Mouse (Mus musculus) liver, adult 2 months (tissue): Measurements from ENCODE around the gene Aftph. TPM values are rescaled to one million over a fixed set of nuclear protein-coding genes. Genes with fewer than 3 reads are reported as not detected.

Experiments used
- DNase-seq: peaks from one replicate; pipeline ENCODE4 v3.0.0-alpha.2; 2011; ENCODE audit warnings: low read depth, low spot score; ENCODE audit errors: extremely low read depth
- H3K27ac ChIP-seq: fragments of 200-500 bp; replicated peaks from 2 replicates; pipeline ENCODE4 v1.5.1; 2012; ENCODE audit warnings: low read depth, mild to moderate bottlenecking, control low read depth, inconsistent platforms, low read length; ENCODE audit not compliant: insufficient read depth
- H3K27me3 ChIP-seq: fragments of 200-500 bp; 2 replicates; pipeline ENCODE4 v1.6.1; 2012; ENCODE audit warnings: mild to moderate bottlenecking, moderate library complexity, low read length, inconsistent platforms; ENCODE audit not compliant: control insufficient read depth, insufficient read depth
- H3K36me3 ChIP-seq: fragments of 200-500 bp; 2 replicates; pipeline ENCODE4 v1.6.1; 2012; ENCODE audit warnings: low read length, inconsistent platforms; ENCODE audit not compliant: control insufficient read depth, insufficient read depth
- H3K4me1 ChIP-seq: fragments of 200-500 bp; 2 replicates; pipeline ENCODE4 v1.6.1; 2011; ENCODE audit warnings: low read length; ENCODE audit not compliant: control insufficient read depth, insufficient read depth
- H3K4me3 ChIP-seq: fragments of 200-500 bp; 2 replicates; pipeline ENCODE4 v1.5.1; 2011; ENCODE audit warnings: low read depth, mild to moderate bottlenecking, control low read depth, low read length, moderate library complexity; ENCODE audit not compliant: insufficient read depth
- H3K79me2 ChIP-seq: fragments of 200-500 bp; 2 replicates; pipeline ENCODE4 v1.6.1; 2012; ENCODE audit warnings: inconsistent platforms, mild to moderate bottlenecking, low read length, moderate library complexity; ENCODE audit not compliant: control insufficient read depth, insufficient read depth
- H3K9ac ChIP-seq: fragments of 200-500 bp; 2 replicates; pipeline ENCODE4 v1.6.1; 2012; ENCODE audit warnings: low read depth, mild to moderate bottlenecking, control low read depth, inconsistent platforms, low read length
- CTCF ChIP-seq: fragments of 200-500 bp; IDR thresholded peaks from 2 replicates; pipeline ENCODE4 v1.5.1; 2011; ENCODE audit warnings: low read depth, low read length, control low read depth
- POLR2A ChIP-seq: fragments of 200-500 bp; IDR thresholded peaks from 2 replicates; pipeline ENCODE4 v1.6.1; 2011; ENCODE audit warnings: low read length, control low read depth; ENCODE audit not compliant: insufficient read depth; ENCODE audit errors: extremely low read depth
- WGBS: fragments of 180-500 bp; shearing (Covaris S2); methylation state at CpG from one replicate; pipeline ENCODE4 v1.1.7; 2018; 5-methylcytosine and 5-hydroxymethylcytosine counted together
- polyA plus RNA-seq: library from polyadenylated mRNA; depleted of rRNA; stranded (reverse); fragments of >200 nt; gene quantifications from 2 replicates; pipeline ENCODE4 v1.2.3, GENCODE M21; 2012; rRNA removed
- total RNA-seq: library from RNA; depleted of rRNA; stranded (reverse); fragments of >200 nt; gene quantifications from 2 replicates; pipeline ENCODE4 v1.2.3, GENCODE M21; 2014; rRNA removed

Aftph gene
- total RNA-seq (30.3 and 33.5 TPM in 2 replicates), polyA plus RNA-seq (16.9 and 24.6 TPM in 2 replicates)

DNA sequence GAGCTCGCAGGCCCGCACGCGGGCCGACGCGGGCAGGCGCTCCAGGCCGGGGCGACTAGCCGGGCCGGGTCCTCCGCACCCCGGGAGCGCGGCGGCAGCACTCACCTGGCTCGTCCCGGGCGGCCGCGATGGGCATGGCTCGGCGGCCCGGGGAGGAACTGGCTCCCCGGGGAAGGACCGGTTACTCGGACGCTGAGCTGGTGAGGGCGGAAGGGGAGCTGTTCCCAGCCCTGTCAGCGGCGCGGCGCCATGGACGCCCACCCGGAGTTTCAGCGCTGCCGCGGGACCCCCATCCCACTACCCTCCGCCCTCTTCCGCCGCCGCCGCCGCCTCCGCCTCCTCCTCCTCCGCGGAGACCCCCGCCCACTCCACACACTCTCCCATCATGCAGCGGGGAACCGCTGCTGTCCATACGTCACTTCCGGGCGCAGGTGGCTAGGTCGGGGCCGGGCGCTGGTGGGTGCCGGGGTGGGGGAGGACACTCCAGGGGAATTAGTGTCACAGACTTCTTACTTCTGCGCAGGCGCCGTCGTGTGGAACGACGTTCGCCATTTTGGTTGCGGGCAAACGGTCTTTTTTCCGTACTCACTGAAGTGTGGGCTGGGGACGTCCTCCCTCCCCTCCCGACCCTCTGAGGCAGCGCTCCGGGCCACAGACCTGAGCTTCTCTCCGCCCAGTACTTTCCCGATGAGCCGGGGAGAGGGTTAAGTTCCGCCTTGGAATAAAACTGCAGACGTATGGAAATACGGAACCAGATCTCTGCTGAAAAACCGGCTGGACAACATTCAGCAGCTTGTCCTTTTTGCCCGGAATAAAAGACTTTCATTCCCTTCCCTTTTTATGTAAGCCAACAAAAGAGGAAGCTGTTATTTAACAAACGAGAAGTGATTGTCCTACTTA lies at the start of gene Aftph:
Gene Aftph, minus strand, starts transcription at position 389 of the 900 bp plus-strand sequence.
- Histone ChIP-seq H3K36me3 (no peaks in the 10 kb centered on the region), H3K4me3 (peak within 1 kb of the TSS; percentile 85), H3K27ac (peak within 1 kb of the TSS; percentile 99), H3K9ac (peak within 1 kb of the TSS; percentile 96), H3K27me3 (no peaks in the 10 kb centered on the region), H3K4me1 (no peaks in the 10 kb centered on the region), H3K79me2 (0 out of 2 replicates have a peak, but pooled peaks cover 6% of the 10 kb centered on the region)
- peak; percentile 42; the same call in 1 of the 2 replicates for TF ChIP-seq POLR2A
- TF ChIP-seq CTCF = no peak
- peak; percentile 88 for DNase-seq
- WGBS = under 1% methylated on average over 65 of the region's 81 CpGs

DNA sequence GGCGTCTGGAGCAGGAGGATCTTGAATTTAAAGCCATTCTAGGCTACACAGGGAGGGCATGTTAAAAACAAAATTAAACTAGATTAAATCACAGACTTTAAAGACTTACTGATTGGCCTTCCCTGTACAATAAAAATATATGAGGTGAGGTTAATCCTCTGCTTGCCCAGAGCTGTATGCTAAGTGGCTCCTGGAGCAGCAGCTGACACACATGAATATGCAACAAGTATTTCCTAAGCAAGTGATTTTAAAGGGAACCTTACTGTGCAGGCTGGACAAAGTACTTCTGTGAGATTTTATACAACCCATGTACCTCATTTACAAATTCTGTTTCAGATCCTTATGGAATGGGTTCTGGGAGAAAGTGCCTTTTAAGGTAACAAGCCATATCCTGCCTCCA lies 47.6 kb upstream of the Aftph start:
- TF ChIP-seq CTCF (no peak), POLR2A (no peak)

DNA sequence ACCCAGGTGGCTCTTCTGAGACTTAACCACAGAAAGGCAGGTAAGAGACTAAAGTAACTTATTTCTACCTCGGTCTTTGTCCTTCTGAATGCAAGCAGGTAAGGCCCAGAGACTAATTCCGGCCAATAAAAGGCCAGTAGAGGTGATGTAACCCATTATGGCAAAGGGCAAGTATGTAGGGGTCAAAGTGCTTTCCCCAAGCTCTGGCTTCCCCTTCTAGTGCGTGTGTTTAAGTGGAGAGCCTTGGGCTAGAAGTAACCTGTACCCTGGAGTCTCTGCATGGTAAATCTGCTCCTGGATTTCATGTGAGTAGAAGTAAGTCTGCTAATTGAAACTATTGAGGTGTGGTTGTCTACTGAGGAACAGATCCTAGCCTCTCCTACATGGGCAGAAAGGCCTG lies 46.7 kb upstream of the Aftph start:
- no peak overlapping the region for H3K27ac ChIP-seq
- H3K36me3 ChIP-seq = no peaks in the 10 kb centered on the region
- no peak overlapping the region for H3K9ac ChIP-seq
- WGBS = 64% methylated on average over 3 of the region's 3 CpGs
- H3K79me2 ChIP-seq = no peaks in the 10 kb centered on the region
- H3K27me3 ChIP-seq = no peaks in the 10 kb centered on the region
- TF ChIP-seq CTCF = no peak
- no peak for TF ChIP-seq POLR2A
- DNase-seq = peak; percentile 33
- no peak overlapping the region for H3K4me3 ChIP-seq
- no peaks in the 10 kb centered on the region for H3K4me1 ChIP-seq

More for the DNA sequence above, 47.6 kb upstream of the Aftph start:
- no peak for DNase-seq
- WGBS = 82% methylated on average over 1 of the region's 1 CpGs
- Histone ChIP-seq H3K9ac (no peak overlapping the region), H3K4me1 (no peaks in the 10 kb centered on the region), H3K79me2 (no peaks in the 10 kb centered on the region), H3K36me3 (no peaks in the 10 kb centered on the region), H3K27ac (no peak overlapping the region), H3K27me3 (no peaks in the 10 kb centered on the region), H3K4me3 (no peak overlapping the region)

DNA sequence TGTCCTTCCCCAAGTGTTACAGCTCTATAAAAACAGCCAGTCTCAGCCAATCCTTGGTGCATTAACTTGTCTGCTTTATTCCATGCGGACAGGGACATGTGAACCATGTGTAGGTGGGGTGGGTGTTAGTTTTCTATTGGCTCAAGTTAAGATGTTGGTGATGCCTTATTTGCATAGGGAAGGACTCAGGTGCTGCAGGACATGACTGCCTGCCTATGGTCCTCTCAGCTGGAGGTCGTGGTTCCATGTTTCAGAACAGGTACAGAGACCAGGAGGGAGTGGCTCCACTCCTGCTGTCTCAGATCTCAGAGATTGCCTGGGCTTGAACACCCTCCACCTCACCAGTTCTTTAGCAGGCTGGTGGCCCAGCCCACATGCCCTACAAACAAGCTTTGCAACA lies 44.8 kb upstream of the Aftph start:
- Histone ChIP-seq H3K36me3 (no peaks in the 10 kb centered on the region), H3K9ac (no peak overlapping the region), H3K79me2 (no peaks in the 10 kb centered on the region), H3K27me3 (no peaks in the 10 kb centered on the region), H3K4me3 (no peak overlapping the region), H3K4me1 (no peaks in the 10 kb centered on the region), H3K27ac (no peak overlapping the region)
- no peak for DNase-seq
- WGBS = 76% methylated on average over 2 of the region's 2 CpGs
- TF ChIP-seq POLR2A (no peak), CTCF (no peak)

DNA sequence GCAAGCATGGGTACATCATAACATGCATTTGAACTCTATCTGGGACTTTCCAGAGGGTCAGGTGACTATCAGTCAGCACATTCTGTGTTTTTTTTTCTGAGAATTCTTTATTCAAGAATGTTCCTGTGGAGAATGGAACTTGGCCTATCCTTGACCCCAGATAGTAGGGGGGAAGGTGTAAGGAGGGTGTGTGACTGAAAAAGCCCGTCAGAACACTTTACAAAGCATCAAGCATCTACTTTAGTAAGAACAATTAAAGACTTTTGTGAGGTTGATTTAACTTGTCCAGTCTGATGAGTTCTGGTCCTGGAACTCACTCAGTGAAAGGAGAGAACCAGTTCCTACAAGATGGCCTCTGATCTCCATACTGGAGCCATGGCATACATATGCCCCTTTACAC lies 43.8 kb upstream of the Aftph start:
- Histone ChIP-seq H3K9ac (no peak overlapping the region), H3K27ac (no peak overlapping the region), H3K27me3 (no peaks in the 10 kb centered on the region), H3K4me3 (no peak overlapping the region), H3K79me2 (no peaks in the 10 kb centered on the region), H3K4me1 (no peaks in the 10 kb centered on the region), H3K36me3 (no peaks in the 10 kb centered on the region)
- no peak for DNase-seq
- TF ChIP-seq CTCF = no peak
- no peak for TF ChIP-seq POLR2A
- 86% methylated on average over 1 of the region's 1 CpGs for WGBS

DNA sequence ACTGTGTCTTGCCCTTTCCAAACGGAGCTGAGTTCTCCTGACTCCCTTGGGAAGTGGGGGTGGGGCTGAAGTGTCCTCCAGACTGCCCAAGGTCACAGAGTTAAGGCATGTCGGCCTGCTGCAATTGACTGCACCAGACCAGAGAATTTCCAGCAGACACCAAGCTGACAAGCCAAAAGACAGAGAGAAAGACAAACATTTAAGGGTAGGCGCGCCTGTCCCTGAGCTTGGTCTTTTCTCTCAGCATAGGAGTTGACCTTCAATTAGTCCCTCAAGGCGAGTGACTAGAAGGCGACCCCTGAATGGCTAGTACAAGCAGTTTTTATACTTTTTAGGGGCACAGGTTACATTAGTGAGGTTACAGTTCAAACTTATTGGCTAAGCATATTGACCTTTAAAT lies 43.4 kb upstream of the Aftph start:
- Histone ChIP-seq H3K4me1 (no peaks in the 10 kb centered on the region), H3K27me3 (no peaks in the 10 kb centered on the region), H3K9ac (no peak overlapping the region), H3K79me2 (no peaks in the 10 kb centered on the region), H3K4me3 (no peak overlapping the region), H3K36me3 (no peaks in the 10 kb centered on the region), H3K27ac (no peak overlapping the region)
- no peak for DNase-seq
- WGBS = 90% methylated on average over 6 of the region's 6 CpGs
- TF ChIP-seq CTCF (no peak), POLR2A (no peak)
